Mouse (Mus musculus) brain, embryonic 14.5 days (tissue): Measurements from ENCODE around the gene Cd55b.
"Not testable (repeated sequence)": the region's sequence is repeated elsewhere in the genome, so short reads cannot be mapped to it uniquely, and the experiment has no call there.

ENCODE experiments used
- CTCF ChIP-seq: fragments of 200-500 bp; IDR thresholded peaks from 2 replicates; pipeline ENCODE4 v1.5.1; 2012; ENCODE audit warnings: inconsistent platforms, mild to moderate bottlenecking, moderate library complexity, borderline replicate concordance; ENCODE audit not compliant: insufficient read depth, insufficient read length; ENCODE audit errors: extremely low read depth
- POLR2A ChIP-seq: fragments of 200-500 bp; IDR thresholded peaks from 2 replicates; pipeline ENCODE4 v1.6.1; 2012; ENCODE audit warnings: mild to moderate bottlenecking, inconsistent platforms, borderline replicate concordance; ENCODE audit not compliant: poor library complexity, insufficient read depth, insufficient read length, severe bottlenecking; ENCODE audit errors: extremely low read depth

DNA sequence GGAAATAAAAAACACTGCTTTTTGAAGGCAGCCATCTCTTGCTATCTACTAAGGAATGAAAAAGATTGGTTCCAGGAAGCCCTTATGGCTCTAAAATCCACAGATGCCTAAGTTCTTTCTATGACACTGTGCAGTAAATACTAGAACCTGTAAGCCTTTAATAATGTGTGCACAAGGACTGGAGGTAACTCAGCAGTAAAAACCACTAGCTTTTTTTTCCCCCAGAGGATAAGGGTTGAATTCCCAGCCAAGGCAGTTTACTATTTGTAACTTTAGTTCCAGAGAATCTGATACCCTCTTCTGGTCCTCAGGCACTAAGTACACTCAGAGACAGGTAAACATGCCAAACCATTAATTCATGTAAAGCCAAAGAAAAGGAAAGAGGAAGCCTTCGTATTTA is 20.1 kb upstream of the Cd55b start:
- not testable (repeated sequence) for TF ChIP-seq CTCF, POLR2A
